Mouse (Mus musculus) spleen, adult 12 weeks (tissue): Measurements from ENCODE around the gene Pla2g15.

ENCODE experiments used
- DNase-seq: peaks from one replicate; pipeline ENCODE4 v3.0.0; 2022; ENCODE audit warnings: low spot score

The Pla2g15 gene

DNA sequence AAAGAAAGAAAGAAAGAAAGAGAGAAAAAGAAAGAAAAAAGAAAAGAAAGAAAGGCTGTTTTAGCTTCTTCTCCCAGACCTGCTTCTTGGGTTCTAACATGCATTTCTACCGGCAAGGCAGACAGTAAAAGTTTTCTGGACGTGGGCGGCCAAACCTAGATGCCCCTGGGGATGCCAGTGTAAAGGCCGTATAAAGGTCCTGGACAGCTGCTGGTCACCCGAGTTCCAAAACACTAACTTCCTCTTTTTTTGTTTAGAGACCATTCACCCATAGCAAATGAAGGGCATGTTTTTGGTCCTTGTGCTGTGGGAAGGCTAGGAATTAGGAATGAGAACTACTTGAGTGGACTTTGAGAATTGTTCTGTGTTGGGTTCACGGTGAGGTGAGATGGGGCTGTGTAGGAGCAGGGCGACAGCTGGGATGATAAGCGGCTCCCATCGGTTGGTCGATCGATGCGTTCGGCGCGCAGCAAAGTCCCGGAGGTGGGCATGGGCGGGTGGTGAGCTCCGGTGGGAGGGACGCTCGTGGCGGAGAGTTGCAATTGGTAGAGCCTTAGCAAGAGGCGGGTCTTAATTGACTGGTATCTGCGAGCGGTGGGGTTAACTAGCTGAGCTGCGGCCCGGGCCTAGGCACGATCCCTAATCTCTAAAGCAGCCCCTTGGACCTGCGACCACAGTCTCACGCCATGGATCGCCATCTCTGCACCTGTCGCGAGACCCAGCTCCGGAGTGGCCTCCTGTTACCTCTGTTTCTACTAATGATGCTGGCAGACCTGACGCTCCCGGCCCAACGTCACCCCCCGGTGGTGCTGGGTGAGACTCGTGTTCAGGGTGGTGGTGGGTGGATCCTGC is at the start of gene Pla2g15:
Gene Pla2g15, plus strand, starts transcription at position 599 of the 852 bp plus-strand sequence.
- DNase-seq: peak; percentile 84

DNA sequence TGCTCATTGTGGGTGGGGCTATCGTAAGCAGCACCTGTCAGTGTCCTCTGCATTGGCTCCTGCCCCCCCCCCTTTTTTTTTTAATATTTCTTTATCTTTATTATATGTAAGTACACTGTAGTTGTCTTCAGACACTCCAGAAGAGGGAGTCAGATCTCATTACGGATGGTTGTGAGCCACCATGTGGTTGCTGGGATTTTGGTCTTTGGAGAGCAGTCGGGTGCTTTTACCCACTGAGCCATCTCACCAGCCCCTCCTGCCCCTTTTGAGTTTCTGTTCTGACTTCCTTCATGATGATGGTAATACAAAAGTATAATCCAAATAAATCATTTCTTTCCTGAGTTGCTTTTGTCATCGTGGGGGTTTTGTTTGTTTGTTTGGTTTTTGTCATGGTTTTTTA is 47.9 kb upstream of the Pla2g15 start:
- no peak for DNase-seq

DNA sequence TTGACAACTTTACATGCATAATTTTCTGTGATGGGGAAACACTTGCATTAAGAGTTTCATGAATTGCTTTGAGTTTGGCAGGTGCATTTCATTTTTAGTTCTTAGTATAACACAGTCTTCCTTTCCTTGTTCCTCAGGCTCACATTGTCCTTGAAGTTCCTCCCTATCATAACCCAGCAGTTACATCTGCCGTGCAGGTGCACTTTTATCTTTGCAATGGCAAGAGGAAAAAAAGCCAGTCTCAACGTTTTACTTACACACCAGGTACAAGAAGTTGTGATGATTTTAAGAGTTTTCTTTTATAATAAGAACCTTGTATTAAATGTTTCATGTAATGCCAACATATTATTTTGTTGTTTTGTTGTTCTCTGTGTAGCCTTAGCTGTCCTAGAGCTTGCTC is 46.3 kb upstream of the Pla2g15 start:
- DNase-seq: no peak

DNA sequence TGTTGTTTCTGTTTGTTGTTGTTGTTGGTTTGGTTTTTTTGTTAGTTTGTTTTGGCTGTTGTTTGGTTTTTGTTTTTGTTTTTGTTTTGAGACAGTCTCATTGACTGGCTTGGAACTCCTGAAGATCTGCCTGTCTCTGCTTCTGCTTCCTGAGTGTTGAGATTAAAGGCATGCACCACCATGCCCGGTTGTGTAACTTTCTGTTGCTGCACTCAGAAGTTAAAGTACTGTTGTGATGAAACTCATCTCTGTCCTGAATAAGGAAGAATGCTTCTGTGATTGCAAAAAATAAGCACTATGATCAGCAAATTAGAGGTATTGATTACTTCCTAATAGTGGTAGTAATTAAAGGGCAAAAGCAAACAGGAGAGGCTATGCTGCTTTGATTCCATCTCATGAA is 44.0 kb upstream of the Pla2g15 start:
- no peak for DNase-seq

GRCm38 (mm10) chr8:106108080-106108479 is 42.1 kb upstream of the Pla2g15 start:
- DNase-seq: no peak

GRCm38 (mm10) chr8:106108729-106109128 is 41.5 kb upstream of the Pla2g15 start:
- no peak for DNase-seq

DNA sequence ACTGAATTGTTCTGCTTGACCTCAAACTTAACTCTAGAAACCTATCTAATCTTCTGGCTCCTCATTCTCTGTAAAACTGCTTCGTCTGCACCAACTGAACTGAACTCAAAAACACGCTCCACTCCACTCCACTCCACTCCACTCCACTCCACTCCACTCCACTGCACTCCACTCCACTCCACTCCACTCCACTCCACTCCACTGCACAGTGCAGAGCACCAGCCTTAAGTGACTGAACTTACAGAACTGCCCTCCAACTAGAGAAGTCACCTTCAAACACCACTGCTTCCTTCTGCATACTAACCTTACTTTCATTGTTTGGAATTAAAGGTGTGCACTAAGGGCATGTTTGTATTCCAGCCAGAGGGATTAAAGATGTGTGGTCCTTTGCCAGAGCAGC is 38.2 kb upstream of the Pla2g15 start:
- DNase-seq: no peak

DNA sequence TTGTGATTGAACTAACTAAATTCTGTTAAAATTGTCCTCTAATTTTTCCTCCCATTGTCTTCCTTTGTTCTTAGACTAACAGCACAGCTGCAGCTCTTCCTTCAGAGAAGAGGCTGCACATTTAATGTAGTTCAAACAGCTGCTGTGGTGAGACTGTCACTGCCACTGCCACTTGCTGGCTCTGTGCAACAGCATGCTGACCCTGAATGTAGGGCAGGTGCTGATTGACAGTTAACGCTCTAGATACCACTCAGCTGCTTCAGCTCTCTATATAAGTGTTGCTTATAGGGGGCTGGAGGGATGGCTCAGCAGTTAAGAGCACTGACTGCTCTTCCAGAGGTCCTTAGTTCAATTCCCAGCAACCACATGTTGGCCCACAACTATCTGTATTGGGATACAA is 37.7 kb upstream of the Pla2g15 start:
- no peak for DNase-seq

- peak; percentile 55 for DNase-seq
Observed at GRCm38 (mm10) chr8:106115897-106116296, 34.3 kb upstream of the Pla2g15 start.

DNA sequence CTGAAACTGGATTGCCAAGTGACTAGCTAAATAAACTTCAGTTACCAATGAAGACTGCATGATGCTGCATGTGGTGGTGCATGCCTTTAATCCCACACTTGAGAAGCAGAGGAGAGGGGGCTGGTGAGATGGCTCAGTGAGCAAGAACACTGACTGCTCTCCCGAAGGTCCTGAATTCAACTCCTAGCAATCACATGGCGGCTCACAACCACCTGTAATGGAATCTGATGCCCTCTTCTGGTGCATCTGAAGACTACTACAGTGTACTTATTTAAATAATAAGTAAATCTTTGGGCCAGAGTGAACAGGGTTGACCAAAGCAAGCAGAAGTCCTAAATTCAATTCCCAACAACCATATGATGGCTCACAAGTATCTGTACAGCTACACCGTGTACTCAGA is 26.8 kb upstream of the Pla2g15 start:
- no peak for DNase-seq

GRCm38 (mm10) chr8:106126055-106126454 is 24.1 kb upstream of the Pla2g15 start:
- DNase-seq: no peak

GRCm38 (mm10) chr8:106127054-106127453 is 23.1 kb upstream of the Pla2g15 start:
- no peak for DNase-seq

GRCm38 (mm10) chr8:106127882-106128410 is 22.3 kb upstream of the Pla2g15 start:
- no peak for DNase-seq

DNA sequence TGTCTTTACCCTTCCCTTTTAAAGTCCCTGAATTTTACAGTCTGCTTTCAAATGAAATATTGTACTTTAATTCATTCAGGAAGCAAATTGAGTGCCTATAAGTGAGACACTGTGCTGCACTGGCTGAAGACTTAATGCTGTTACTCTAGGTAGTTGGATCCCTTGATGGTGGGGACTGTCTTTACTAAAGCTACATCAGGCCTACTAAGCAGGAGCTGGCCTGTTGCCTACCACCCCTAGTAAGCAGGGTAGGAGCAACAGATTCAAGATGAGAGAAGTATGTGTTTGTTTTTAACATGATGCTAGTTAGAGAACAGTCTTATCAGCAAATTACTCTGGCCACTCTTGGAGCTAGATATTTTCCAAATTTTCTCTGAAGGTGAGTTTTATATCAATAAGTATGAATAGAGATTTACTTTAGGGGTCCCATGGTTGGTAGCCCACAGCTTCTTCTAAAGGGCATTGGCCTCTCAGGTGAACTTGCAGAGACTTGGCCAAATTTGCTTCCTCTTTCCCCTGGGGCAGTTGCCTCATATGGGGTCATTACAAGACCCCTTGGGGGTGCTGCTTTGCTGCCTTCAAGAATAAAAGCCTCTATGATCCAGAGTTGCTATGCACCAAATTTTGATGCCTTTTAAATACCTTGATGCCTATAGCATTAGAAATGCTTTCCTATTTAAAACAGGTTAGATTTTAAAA is 20.8 kb upstream of the Pla2g15 start:
- no peak for DNase-seq

- DNase-seq: no peak
Observed at GRCm38 (mm10) chr8:106129997-106130396, 20.2 kb upstream of the Pla2g15 start.

GRCm38 (mm10) chr8:106130505-106130904 is 19.7 kb upstream of the Pla2g15 start:
- DNase-seq: no peak

DNA sequence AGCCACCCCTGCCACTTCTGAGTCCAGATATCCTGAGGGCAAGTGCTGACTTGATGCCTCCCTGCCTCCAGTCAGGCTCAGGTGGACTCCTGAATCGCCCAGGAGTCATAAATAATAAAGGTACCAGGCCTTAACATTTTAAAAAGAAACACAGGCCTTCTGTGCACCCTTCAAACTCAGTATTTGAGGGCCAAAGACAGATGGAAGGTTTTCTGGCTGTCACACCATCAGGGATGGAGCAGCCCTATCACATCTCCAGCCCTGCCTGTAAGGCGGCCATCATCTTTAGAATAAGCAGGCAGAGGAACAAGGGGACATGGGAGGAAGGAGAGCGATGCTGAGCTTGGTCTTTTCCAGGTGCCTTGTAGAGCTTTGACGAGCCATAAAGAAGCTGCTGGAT is 19.2 kb upstream of the Pla2g15 start:
- no peak for DNase-seq

- no peak for DNase-seq
Observed at GRCm38 (mm10) chr8:106131488-106132222, 18.5 kb upstream of the Pla2g15 start.

GRCm38 (mm10) chr8:106132356-106132755 is 17.8 kb upstream of the Pla2g15 start:
- DNase-seq: no peak

- DNase-seq: no peak
Observed at GRCm38 (mm10) chr8:106133526-106133925, 16.7 kb upstream of the Pla2g15 start.

DNA sequence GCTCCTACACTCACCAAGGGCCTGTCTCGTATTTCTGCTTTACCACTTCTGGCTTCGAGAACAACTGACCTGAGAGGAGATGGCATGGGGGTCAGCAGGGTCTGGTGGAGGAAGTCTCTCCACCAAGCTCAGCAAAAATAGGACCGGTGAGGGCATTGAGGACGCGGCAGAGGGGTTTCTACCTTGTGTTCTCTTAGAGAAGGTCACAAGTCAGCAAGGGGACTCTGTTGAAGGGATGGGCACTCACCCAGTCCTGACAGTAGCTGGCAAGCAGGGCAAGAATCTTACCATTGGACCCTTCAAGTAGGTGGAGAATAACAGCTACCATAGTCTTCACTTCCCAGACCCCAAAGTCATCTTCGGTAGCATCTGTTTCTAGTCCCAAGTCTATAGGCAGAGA is 16.3 kb upstream of the Pla2g15 start:
- DNase-seq: no peak

DNA sequence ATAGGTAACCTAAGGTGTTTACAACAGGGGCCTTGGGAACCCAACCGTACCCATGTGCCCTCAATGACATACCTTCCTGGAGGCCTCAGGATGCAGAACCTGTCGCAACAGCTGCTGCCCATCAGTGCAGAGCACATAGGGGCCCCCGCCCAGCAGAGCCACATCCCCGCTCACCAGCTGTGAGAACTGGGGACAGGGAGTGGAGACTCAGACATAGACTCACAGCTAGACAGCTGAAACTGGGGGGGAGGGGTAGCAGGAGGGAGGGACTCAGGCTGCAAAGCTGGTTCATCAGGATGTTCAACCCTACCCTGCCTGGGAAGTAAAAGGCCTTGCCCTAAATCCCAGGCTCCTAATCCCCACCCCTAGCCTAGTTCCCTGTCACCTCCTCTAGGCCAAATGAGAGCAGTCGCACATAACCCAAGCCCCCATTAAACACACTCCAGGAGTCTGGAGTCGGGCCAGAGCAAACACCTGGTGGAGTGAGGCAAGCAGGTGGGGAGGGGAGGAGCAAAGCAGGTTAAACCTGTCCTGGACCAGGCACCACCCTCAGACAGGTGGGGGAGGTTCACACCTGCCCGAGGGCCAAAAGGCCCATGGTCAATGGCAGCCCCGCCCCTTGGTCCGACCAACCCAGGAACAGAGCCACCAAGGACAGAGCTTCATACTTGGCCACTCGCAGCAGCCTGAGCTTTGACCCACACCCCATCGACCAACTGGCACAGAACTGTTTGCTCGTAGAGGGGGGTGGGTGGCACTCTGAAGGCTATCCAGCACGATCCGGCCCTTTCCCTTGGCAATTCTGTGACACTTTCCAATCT is 15.2 kb upstream of the Pla2g15 start:
- DNase-seq: no peak
